Mouse (Mus musculus) lung, postnatal 0 days (tissue): Measurements from ENCODE around the gene Dok5.

Source experiments
- CTCF ChIP-seq: IDR thresholded peaks from 2 replicates; pipeline ENCODE4 v1.5.1; 2016; ENCODE audit warnings: antibody characterized with exemption, mild to moderate bottlenecking
- EP300 ChIP-seq: IDR thresholded peaks from 2 replicates; pipeline ENCODE4 v1.6.1; 2016; ENCODE audit warnings: antibody characterized with exemption, mild to moderate bottlenecking, control low read depth

DNA sequence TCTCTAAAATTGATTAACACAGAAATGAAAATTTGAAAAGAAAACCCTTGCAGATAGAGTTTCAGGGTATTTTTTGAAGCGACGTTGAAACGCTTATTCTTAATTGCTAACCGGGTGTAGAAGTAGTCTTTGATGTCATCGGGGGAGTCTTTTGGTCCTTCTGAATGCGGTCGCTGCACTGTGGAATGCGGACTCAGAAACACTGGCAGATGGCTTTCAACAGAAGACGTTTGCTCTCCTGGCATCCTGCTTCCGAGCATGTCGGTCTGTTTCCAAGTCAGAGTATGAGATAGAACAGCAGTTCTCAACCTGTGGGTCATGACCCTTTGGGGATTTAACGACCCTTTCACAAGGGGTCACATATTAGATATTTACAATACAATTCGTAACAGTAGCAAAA lies 7.5 kb upstream of the Dok5 start:
- no peak for TF ChIP-seq CTCF
- TF ChIP-seq EP300, result no peak
